Mouse (Mus musculus): ENCODE measurements around the gene Gm6583. TPM values are rescaled to one million over a fixed set of nuclear protein-coding genes. Genes with fewer than 3 reads are reported as not detected.
A peak's percentile ranks its signal among the peaks of the same experiment; 100 is the strongest.
"Not testable (repeated sequence)": the region's sequence is repeated elsewhere in the genome, so short reads cannot be mapped to it uniquely, and the experiment has no call there.

Gene Gm6583
- polyA plus RNA-seq, 1 experiment from 2014 or later = 0.21 TPM

- Histone ChIP-seq H3K27me3 (replicated peaks; ENCODE audit: control insufficient read depth, insufficient read depth, low read length) (no peaks in the 10 kb centered on the region), H3K27ac (ENCODE audit: low read depth, low read length) (no peak overlapping the region), H3K4me1 (ENCODE audit: control insufficient read depth, insufficient read depth, low read depth, low read length) (peaks cover 15% of the 10 kb centered on the region), H3K9ac (ENCODE audit: low read depth, low read length) (no peak overlapping the region), H3K4me2 (ENCODE audit: low read length) (no peak overlapping the region), H3K4me3 (ENCODE audit: low read length) (no peak overlapping the region), H3K36me3 (ENCODE audit: control insufficient read depth, insufficient read depth, low read length) (no peaks in the 10 kb centered on the region), H3K9me3 (ENCODE audit: control insufficient read depth, low read length) (no peaks in the 10 kb centered on the region)
- ATAC-seq = no peak
- WGBS = 89% methylated on average over 6 of the region's 6 CpGs
These were observed 32.6 kb downstream of the Gm6583 start for GRCm38 (mm10) chr5:112323246-112323645.

- 88% methylated on average over 4 of the region's 4 CpGs for WGBS
- no peaks in the 10 kb centered on the region for H3K27me3 ChIP-seq (replicated peaks; ENCODE audit: control insufficient read depth, insufficient read depth, low read length)
- no peaks in the 10 kb centered on the region for H3K9me3 ChIP-seq (ENCODE audit: control insufficient read depth, low read length)
These were observed 34.5 kb downstream of the Gm6583 start for GRCm38 (mm10) chr5:112321376-112321775.

GRCm38 (mm10) chr5:112320936-112321335 lies 34.9 kb downstream of the Gm6583 start:
- ATAC-seq = no peak
- no peaks in the 10 kb centered on the region for H3K27me3 ChIP-seq (replicated peaks; ENCODE audit: control insufficient read depth, insufficient read depth, low read length)
- WGBS = 73% methylated on average over 6 of the region's 6 CpGs
- H3K4me3 ChIP-seq (ENCODE audit: low read length) = no peak overlapping the region
- no peak overlapping the region for H3K27ac ChIP-seq (ENCODE audit: low read depth, low read length)
- H3K9ac ChIP-seq (ENCODE audit: low read depth, low read length) = no peak overlapping the region
- no peaks in the 10 kb centered on the region for H3K9me3 ChIP-seq (ENCODE audit: control insufficient read depth, low read length)
- H3K36me3 ChIP-seq (ENCODE audit: control insufficient read depth, insufficient read depth, low read length) = no peaks in the 10 kb centered on the region
- H3K4me1 ChIP-seq (ENCODE audit: control insufficient read depth, insufficient read depth, low read depth, low read length) = peaks cover 7% of the 10 kb centered on the region
- no peak overlapping the region for H3K4me2 ChIP-seq (ENCODE audit: low read length)

More at GRCm38 (mm10) chr5:112321376-112321775, 34.5 kb downstream of the Gm6583 start:
- no peak for ATAC-seq
- Histone ChIP-seq H3K4me1 (ENCODE audit: control insufficient read depth, insufficient read depth, low read depth, low read length) (peaks cover 7% of the 10 kb centered on the region), H3K27ac (ENCODE audit: low read depth, low read length) (no peak overlapping the region), H3K36me3 (ENCODE audit: control insufficient read depth, insufficient read depth, low read length) (no peaks in the 10 kb centered on the region), H3K4me3 (ENCODE audit: low read length) (no peak overlapping the region), H3K9ac (ENCODE audit: low read depth, low read length) (no peak overlapping the region), H3K4me2 (ENCODE audit: low read length) (no peak overlapping the region)

GRCm38 (mm10) chr5:112320379-112320778 lies 35.5 kb downstream of the Gm6583 start:
- H3K9me3 ChIP-seq (ENCODE audit: control insufficient read depth, low read length) = no peaks in the 10 kb centered on the region
- H3K27me3 ChIP-seq (replicated peaks; ENCODE audit: control insufficient read depth, insufficient read depth, low read length) = no peaks in the 10 kb centered on the region
- no peak overlapping the region for H3K9ac ChIP-seq (ENCODE audit: low read depth, low read length)
- H3K4me1 ChIP-seq (ENCODE audit: control insufficient read depth, insufficient read depth, low read depth, low read length) = peaks cover 5% of the 10 kb centered on the region
- 82% methylated on average over 5 of the region's 5 CpGs for WGBS
- H3K27ac ChIP-seq (ENCODE audit: low read depth, low read length) = no peak overlapping the region
- H3K4me2 ChIP-seq (ENCODE audit: low read length) = no peak overlapping the region
- ATAC-seq = no peak
- H3K36me3 ChIP-seq (ENCODE audit: control insufficient read depth, insufficient read depth, low read length) = no peaks in the 10 kb centered on the region
- no peak overlapping the region for H3K4me3 ChIP-seq (ENCODE audit: low read length)

- not testable (repeated sequence) for H3K27ac ChIP-seq (ENCODE audit: low read depth, low read length); H3K4me3 ChIP-seq (ENCODE audit: low read length); H3K4me1 ChIP-seq (ENCODE audit: control insufficient read depth, insufficient read depth, low read depth, low read length); H3K4me2 ChIP-seq (ENCODE audit: low read length); ATAC-seq; H3K9ac ChIP-seq (ENCODE audit: low read depth, low read length); H3K27me3 ChIP-seq (replicated peaks; ENCODE audit: control insufficient read depth, insufficient read depth, low read length); H3K9me3 ChIP-seq (ENCODE audit: control insufficient read depth, low read length); H3K36me3 ChIP-seq (ENCODE audit: control insufficient read depth, insufficient read depth, low read length)
- 59% methylated on average over 2 of the region's 2 CpGs for WGBS
These were observed 36.5 kb downstream of the Gm6583 start for GRCm38 (mm10) chr5:112319343-112319742.

GRCm38 (mm10) chr5:112317328-112317727 lies 38.5 kb downstream of the Gm6583 start:
- Histone ChIP-seq H3K4me3 (ENCODE audit: low read length) (no peak overlapping the region), H3K4me2 (ENCODE audit: low read length) (no peak overlapping the region), H3K27ac (ENCODE audit: low read depth, low read length) (no peak overlapping the region), H3K36me3 (ENCODE audit: control insufficient read depth, insufficient read depth, low read length) (0 out of 2 replicates have a peak, but pooled peaks cover 2% of the 10 kb centered on the region), H3K27me3 (replicated peaks; ENCODE audit: control insufficient read depth, insufficient read depth, low read length) (no peaks in the 10 kb centered on the region), H3K4me1 (ENCODE audit: control insufficient read depth, insufficient read depth, low read depth, low read length) (no peaks in the 10 kb centered on the region), H3K9me3 (ENCODE audit: control insufficient read depth, low read length) (no peaks in the 10 kb centered on the region), H3K9ac (ENCODE audit: low read depth, low read length) (no peak overlapping the region)
- WGBS = 42% methylated on average over 5 of the region's 5 CpGs
- no peak for ATAC-seq

- Histone ChIP-seq H3K4me3 (ENCODE audit: low read length) (no peak overlapping the region), H3K27me3 (replicated peaks; ENCODE audit: control insufficient read depth, insufficient read depth, low read length) (no peaks in the 10 kb centered on the region), H3K4me2 (ENCODE audit: low read length) (no peak overlapping the region), H3K27ac (ENCODE audit: low read depth, low read length) (no peak overlapping the region), H3K36me3 (ENCODE audit: control insufficient read depth, insufficient read depth, low read length) (0 out of 2 replicates have a peak, but pooled peaks cover 2% of the 10 kb centered on the region), H3K4me1 (ENCODE audit: control insufficient read depth, insufficient read depth, low read depth, low read length) (no peaks in the 10 kb centered on the region), H3K9ac (ENCODE audit: low read depth, low read length) (no peak overlapping the region), H3K9me3 (ENCODE audit: control insufficient read depth, low read length) (no peaks in the 10 kb centered on the region)
- no peak for ATAC-seq
- 69% methylated on average over 5 of the region's 5 CpGs for WGBS
These were observed 39.4 kb downstream of the Gm6583 start for GRCm38 (mm10) chr5:112316468-112316867.

- H3K27me3 ChIP-seq (replicated peaks; ENCODE audit: control insufficient read depth, insufficient read depth, low read length) = no peaks in the 10 kb centered on the region
- peak; percentile 65; the same call in 1 of the 2 replicates for ATAC-seq
- H3K4me3 ChIP-seq (ENCODE audit: low read length) = no peak overlapping the region
- peaks cover 7% of the 10 kb centered on the region for H3K36me3 ChIP-seq (ENCODE audit: control insufficient read depth, insufficient read depth, low read length)
- H3K4me2 ChIP-seq (ENCODE audit: low read length) = no peak overlapping the region
- no peaks in the 10 kb centered on the region for H3K4me1 ChIP-seq (ENCODE audit: control insufficient read depth, insufficient read depth, low read depth, low read length)
- no peak overlapping the region for H3K27ac ChIP-seq (ENCODE audit: low read depth, low read length)
- WGBS = 56% methylated on average over 11 of the region's 11 CpGs
- no peaks in the 10 kb centered on the region for H3K9me3 ChIP-seq (ENCODE audit: control insufficient read depth, low read length)
- no peak overlapping the region for H3K9ac ChIP-seq (ENCODE audit: low read depth, low read length)
These were observed 42.5 kb downstream of the Gm6583 start for GRCm38 (mm10) chr5:112313222-112313885.

GRCm38 (mm10) chr5:112305842-112306241 lies 50.0 kb downstream of the Gm6583 start:
- Histone ChIP-seq H3K4me3 (ENCODE audit: low read length) (no peak overlapping the region), H3K27me3 (replicated peaks; ENCODE audit: control insufficient read depth, insufficient read depth, low read length) (no peaks in the 10 kb centered on the region), H3K9ac (ENCODE audit: low read depth, low read length) (peak overlapping the region; percentile 22; the same call in 1 of the 2 replicates), H3K27ac (ENCODE audit: low read depth, low read length) (no peak overlapping the region), H3K36me3 (ENCODE audit: control insufficient read depth, insufficient read depth, low read length) (peaks cover 12% of the 10 kb centered on the region), H3K4me1 (ENCODE audit: control insufficient read depth, insufficient read depth, low read depth, low read length) (no peaks in the 10 kb centered on the region), H3K9me3 (ENCODE audit: control insufficient read depth, low read length) (no peaks in the 10 kb centered on the region), H3K4me2 (ENCODE audit: low read length) (no peak overlapping the region)
- WGBS = 67% methylated on average over 5 of the region's 5 CpGs
- ATAC-seq = no peak

Measured in hindbrain, embryonic 16.5 days (tissue).